Mouse (Mus musculus): ENCODE measurements around the gene Cyct.

The Cyct gene

DNA sequence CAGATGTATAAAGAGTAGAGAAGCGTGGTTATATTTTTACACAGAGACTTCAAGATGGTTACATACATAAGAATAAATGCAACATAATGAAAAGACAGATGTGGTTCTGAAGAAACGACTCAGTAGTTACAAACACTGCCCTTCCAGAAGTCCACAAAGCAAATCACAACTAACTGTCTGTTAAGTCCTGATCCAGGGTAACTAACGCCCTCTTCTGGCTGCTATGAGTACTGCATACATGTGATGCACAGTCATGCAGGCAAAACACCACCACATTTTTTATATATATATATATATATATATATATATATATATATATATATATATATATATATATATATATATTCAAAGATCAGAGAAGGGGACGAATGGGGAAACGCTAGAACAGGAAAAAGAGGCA lies 25.7 kb downstream of the Cyct start:
- DNase-seq, result no peak

DNA sequence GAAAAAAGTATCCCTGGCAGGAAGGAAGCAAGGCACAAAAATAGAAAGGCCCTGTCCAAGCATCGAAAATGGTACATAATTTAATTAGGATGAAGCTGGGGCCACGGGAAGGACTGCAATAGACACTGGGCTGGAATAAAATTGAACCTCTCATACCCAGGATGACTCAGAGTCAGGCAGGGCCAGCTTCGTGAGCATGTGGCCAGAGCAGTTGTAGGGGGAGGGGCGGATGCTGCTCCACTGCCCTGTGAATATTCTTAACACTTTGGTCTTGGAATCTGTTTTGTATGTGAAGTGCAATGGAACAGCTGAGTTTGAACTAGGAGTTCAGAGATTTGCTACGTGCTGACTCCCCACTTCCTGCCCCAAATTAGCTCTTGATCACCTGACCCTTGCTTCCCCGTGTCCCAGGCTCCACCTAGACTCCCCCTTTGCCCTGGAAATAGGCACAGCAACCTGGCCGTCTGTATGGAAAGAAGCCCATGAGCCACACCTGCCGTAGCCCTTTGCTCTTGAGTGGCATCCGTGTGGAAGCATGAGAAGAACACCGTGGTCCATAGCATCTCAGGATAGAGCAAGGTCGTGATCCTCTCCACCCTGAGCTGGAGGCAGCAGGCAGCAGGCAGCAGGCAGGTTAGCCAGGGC lies 28.0 kb downstream of the Cyct start:
- no peak for DNase-seq

DNA sequence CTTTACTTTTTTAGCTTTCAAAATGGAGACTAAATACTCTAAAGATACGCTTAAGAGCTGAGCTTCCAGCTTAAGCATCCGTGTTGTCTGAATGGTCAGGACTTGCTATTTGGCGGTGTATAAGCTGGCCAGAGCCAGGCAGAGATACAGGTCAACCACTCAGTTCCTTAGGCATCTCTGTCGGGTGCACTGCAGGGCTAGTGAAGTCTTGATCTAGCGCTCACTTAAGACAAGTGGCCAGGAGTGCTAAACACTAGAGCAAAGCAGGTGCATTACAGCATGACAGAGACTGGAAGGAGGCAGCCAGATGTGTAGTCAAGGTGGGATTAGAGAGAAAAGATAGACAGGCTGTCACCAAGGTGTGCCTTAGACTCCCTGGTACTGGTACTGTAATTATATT lies 30.2 kb downstream of the Cyct start:
- no peak for DNase-seq

DNA sequence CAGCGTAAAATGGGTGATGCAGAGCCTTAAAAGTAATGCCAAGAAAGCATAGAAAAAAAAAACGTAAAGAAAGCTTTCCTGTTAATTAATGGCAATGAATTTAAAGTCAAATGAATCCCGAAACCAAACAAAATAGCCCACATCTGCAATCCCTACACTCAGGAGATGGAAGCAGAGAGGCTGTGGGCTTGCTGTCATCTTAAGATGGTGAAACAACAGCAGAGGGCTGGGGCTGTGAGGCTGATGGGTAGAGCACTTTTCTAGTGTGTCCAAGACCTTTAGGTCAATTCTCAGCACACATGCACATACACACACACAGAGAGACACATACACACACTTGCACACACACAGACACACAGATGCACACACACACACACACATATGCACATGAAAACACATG lies 34.1 kb downstream of the Cyct start:
- no peak for DNase-seq

DNA sequence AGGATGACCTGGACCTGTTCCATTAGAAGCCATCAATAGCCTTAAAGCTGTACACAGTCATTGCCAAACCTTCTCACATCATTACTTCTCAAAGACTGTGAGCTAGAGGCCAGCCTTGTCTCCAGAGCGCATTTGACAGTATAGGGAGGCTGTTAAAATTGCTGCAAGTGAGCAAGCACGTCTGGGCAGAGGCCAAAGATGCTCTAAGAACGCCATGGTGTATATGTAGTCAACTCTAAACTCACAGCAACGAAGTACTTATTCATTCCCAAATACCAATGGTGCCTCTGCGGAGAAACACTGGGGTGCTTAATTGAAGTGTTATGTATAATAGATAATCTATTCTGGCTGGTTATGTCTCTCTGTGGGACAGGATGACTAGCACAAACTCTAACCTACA lies 35.8 kb downstream of the Cyct start:
- DNase-seq, result no peak

DNA sequence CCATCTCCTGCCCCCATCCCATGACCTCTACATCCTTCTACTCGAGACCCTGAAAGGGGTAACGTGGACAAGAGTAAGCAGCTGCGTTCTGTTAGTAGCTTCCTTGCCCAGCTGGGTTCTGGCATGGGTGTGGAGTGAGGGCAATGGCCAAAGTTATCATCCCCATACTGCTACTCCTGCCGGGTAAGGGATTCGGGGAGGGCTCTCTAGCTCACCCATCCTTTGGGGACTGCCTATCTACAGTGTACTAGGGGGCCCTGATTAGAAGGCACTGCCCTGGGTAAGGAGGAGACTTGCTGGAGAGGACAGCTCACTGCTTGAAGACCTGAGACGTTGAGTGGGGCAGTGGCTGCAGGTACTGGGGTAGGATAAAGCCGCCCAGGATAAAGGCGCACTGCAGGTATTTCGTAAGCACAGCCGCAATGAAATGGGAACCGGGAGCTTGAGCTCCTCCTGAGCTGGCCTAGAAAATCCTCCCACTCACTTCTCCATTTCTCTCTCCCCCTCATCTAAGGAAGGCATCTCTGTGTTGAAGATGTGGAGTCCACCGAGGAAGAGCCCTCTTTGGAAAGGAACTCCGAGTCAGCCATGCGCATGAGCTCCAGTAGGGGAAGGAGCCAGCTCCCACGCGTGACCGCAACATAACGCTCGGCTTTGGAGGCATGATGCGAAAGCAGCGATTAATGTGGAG lies 36.9 kb downstream of the Cyct start:
- DNase-seq, result no peak

DNA sequence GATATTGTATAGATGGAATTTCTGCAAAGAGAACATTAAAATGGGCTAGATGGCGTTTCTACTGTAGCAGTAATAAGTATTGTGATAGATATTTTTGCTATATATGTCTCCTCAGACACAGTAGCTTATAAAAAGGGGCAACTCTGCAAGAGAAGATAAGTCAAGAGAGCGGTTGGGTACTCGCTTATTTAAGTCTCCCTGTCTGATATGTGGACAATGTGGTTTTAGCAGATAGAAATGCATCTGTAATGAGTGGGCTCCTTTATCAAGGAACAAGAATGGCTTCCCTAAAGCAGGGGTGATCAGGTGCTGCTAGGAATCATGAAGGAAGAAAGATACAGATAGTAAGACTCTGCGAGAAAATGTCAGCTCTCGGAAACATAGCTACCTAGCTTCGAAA lies 39.9 kb downstream of the Cyct start:
- no peak for DNase-seq

DNA sequence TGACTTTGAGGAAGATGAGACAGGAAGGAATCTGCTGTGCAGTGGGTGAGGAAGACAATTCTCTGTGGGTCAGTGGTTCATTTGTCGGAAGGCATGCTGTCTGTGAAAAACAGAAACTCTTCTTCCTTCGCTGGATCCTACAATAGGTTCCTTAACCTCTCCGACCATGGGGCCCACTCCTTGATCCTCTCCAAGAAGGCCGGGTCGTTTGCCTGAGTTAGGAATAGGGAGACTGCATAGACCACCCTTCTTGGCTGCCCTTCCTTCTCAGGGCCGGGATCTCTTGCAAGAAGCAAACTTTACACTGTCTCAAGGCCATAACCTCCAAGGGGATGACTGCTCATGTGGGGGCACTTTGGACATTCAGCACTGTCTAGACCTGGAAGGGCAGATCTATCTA lies 41.0 kb downstream of the Cyct start:
- no peak for DNase-seq
